Mouse (Mus musculus) hindbrain, embryonic 13.5 days (tissue): ENCODE data around the gene Arhgef3. TPM values are rescaled to one million over a fixed set of nuclear protein-coding genes. Genes with fewer than 3 reads are reported as not detected.

Experiments
- ATAC-seq: fragments of 200-750 bp; cut with Nextera tagmentation; 2 replicates; pipeline ENCODE4 v1.8.0; 2017; ENCODE audit warnings: moderate TSS enrichment; ENCODE audit not compliant: low FRiP score
- H3K27ac ChIP-seq: fragments of 300-500 bp; sonication (generic); 2 replicates; pipeline ENCODE4 v1.5.1; 2015; ENCODE audit warnings: inconsistent platforms, mild to moderate bottlenecking, moderate library complexity
- H3K27me3 ChIP-seq: fragments of 300-500 bp; sonication (generic); 2 replicates; pipeline ENCODE4 v1.6.1; 2015; ENCODE audit warnings: mild to moderate bottlenecking, inconsistent platforms
- H3K36me3 ChIP-seq: fragments of 300-500 bp; sonication (generic); 2 replicates; pipeline ENCODE4 v1.6.1; 2015; ENCODE audit warnings: mild to moderate bottlenecking, inconsistent platforms
- H3K4me1 ChIP-seq: fragments of 300-500 bp; sonication (generic); replicated peaks from 2 replicates; pipeline ENCODE4 v1.6.1; 2015; ENCODE audit warnings: inconsistent platforms
- H3K4me2 ChIP-seq: fragments of 300-500 bp; sonication (generic); 2 replicates; pipeline ENCODE4 v1.6.1; 2015; ENCODE audit warnings: inconsistent platforms, mild to moderate bottlenecking, moderate library complexity
- H3K4me3 ChIP-seq: fragments of 300-500 bp; sonication (generic); 2 replicates; pipeline ENCODE4 v1.5.1; 2015; ENCODE audit warnings: mild to moderate bottlenecking, inconsistent platforms
- H3K9ac ChIP-seq: fragments of 300-500 bp; sonication (generic); 2 replicates; pipeline ENCODE4 v1.6.1; 2015; ENCODE audit warnings: mild to moderate bottlenecking, inconsistent platforms
- H3K9me3 ChIP-seq: fragments of 300-500 bp; sonication (generic); 2 replicates; pipeline ENCODE4 v1.6.1; 2016; ENCODE audit warnings: inconsistent platforms
- WGBS: fragments of 180-500 bp; shearing (Covaris S2); methylation state at CpG from one replicate; pipeline ENCODE4 v1.1.7; 2015; 5-methylcytosine and 5-hydroxymethylcytosine counted together
- polyA plus RNA-seq: library from polyadenylated mRNA; unstranded; fragments of >200 nt; fragmentation: Nextera tagmentation; extraction: Ambion mirVana; gene quantifications from 2 replicates; pipeline ENCODE4 v1.2.1, GENCODE M21; 2015

Arhgef3 gene
- polyA plus RNA-seq, 1 experiment from 2014 or later, result 6.2 TPM

DNA sequence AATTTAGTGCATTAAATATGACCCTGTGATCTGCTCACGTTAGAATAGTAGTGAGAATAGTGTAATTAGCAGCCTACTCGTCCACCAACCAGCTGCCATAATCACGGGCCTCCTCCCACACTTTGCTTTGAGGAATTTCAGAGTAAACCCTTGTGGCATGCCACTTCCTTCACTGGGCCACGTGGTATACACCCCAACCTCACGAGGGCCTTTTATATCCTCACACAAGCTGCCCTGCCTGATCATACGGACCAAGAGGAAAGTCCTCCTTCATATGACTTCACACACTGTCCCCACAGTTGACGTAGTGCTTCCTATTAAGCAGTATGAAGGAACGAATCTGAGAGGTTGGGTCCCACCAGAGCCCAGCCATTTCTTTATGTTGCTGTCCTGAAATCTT lies 202.4 kb downstream of the Arhgef3 start:
- Histone ChIP-seq H3K4me3 (no peak overlapping the region), H3K9me3 (no peaks in the 10 kb centered on the region), H3K9ac (no peak overlapping the region), H3K27ac (no peak overlapping the region), H3K4me2 (no peak overlapping the region), H3K27me3 (no peaks in the 10 kb centered on the region), H3K36me3 (no peaks in the 10 kb centered on the region), H3K4me1 (no peaks in the 10 kb centered on the region)
- WGBS, result 87% methylated on average over 8 of the region's 8 CpGs
- no peak for ATAC-seq

DNA sequence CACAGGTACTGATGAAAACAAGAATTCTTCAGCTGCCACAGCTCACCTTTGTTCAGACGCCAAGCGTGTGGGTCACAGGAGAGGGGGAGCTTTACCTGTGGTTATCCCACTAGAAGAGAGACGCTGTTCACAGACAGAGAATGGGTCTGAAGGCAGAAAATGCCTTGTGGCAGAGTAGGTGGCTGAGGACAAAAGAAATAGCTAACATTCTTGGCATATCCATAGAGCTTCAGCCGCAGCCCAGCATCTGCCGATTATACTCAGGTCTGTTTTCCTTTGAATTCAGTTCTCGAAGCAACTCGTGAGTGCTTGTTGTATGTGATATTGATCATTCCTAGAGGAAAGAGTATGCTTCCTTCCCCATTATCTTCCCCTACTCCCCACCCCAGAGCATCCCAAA lies 204.7 kb downstream of the Arhgef3 start:
- H3K4me2 ChIP-seq, result no peak overlapping the region
- H3K4me3 ChIP-seq, result no peak overlapping the region
- H3K4me1 ChIP-seq, result no peaks in the 10 kb centered on the region
- no peaks in the 10 kb centered on the region for H3K9me3 ChIP-seq
- no peak for ATAC-seq
- no peaks in the 10 kb centered on the region for H3K36me3 ChIP-seq
- no peaks in the 10 kb centered on the region for H3K27me3 ChIP-seq
- H3K27ac ChIP-seq, result no peak overlapping the region
- 68% methylated on average over 7 of the region's 7 CpGs for WGBS
- no peak overlapping the region for H3K9ac ChIP-seq

DNA sequence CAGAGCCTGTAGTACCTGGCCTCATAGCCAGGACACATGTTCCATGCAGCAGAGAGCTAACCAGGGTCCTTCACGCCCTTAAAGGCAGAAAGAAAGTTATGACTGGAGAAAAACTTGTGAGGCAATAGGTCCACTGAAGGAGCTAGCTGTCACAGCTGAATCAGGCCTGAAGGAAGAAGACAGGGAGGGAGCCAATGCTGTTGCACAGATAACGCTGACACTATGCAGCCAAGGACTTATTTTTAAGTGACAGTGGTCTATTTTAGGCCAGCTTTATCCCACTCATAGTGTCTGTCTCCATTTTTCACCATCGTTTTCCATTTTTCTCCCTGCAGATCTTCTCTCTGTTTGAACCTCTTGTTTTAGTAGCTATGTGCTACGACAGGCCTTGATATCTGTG lies 207.3 kb downstream of the Arhgef3 start:
- Histone ChIP-seq H3K9me3 (no peaks in the 10 kb centered on the region), H3K4me2 (no peak overlapping the region), H3K4me3 (no peak overlapping the region), H3K27me3 (no peaks in the 10 kb centered on the region), H3K27ac (no peak overlapping the region), H3K36me3 (no peaks in the 10 kb centered on the region), H3K9ac (no peak overlapping the region), H3K4me1 (no peaks in the 10 kb centered on the region)
- no peak for ATAC-seq
- WGBS, result 89% methylated on average over 4 of the region's 4 CpGs

DNA sequence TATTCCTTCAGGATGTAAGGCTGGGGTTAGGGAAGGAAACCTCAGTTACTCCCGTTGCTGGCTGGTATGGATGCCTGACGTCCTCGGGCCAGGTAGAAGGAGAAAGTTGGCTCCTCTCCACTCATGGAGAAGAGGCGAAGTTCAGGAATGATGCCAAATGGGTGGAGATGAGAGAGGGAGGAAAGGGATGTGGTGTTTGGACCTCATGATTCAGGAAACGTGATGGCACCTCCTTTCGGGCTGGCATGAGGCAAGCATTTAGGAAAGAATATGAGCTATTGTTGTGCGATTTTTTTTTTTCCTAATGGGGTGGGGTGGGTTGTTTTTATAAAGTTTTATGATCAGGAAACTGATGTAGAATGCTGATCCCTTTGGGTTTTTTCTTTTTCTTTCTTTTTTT lies 210.0 kb downstream of the Arhgef3 start:
- Histone ChIP-seq H3K9me3 (no peaks in the 10 kb centered on the region), H3K27ac (no peak overlapping the region), H3K27me3 (no peaks in the 10 kb centered on the region), H3K9ac (no peak overlapping the region), H3K4me1 (no peaks in the 10 kb centered on the region), H3K4me2 (no peak overlapping the region), H3K36me3 (no peaks in the 10 kb centered on the region), H3K4me3 (no peak overlapping the region)
- 92% methylated on average over 7 of the region's 7 CpGs for WGBS
- ATAC-seq, result no peak

DNA sequence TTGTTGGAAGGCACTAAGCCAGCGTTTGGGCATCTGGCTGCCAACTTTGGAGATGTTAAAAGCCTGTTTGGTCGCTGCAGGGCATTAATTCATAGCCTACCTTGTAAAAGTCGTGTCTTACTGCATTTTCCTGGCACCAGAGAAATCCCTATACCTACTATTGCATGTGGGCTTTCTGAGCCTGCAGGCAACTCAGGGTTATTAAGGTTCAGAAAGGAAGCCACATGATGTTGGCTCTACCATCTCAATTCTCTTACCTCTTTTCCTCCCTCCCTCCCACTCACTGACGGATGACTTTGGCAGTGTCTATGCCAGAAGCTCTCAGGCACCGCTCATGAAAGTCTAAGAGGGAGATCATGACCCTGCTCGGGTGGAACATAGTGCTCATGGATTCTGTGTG lies 210.8 kb downstream of the Arhgef3 start:
- ATAC-seq, result no peak
- Histone ChIP-seq H3K9ac (no peak overlapping the region), H3K4me1 (no peaks in the 10 kb centered on the region), H3K27me3 (no peaks in the 10 kb centered on the region), H3K4me2 (no peak overlapping the region), H3K4me3 (no peak overlapping the region), H3K9me3 (no peaks in the 10 kb centered on the region), H3K36me3 (no peaks in the 10 kb centered on the region), H3K27ac (no peak overlapping the region)
- WGBS, result 88% methylated on average over 6 of the region's 6 CpGs

DNA sequence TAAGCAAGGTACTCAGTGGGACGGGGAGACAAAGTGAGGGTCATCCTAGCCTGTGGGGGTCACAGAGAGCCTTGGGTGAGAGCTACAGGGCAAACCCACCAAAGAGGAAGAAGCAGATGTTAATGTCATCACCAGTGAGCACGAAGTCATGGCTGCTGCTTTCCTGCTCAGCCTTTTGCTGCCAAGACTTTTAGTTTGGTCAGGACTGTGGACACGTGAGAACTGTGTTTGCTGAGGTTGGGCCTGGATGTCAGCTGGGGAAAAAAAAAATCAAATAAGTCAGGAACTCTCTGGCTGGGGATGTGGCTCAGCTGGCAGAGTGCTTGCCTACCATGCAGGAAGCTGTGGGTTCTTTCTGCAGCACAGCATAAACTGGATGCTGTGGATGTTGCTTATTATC lies 213.2 kb downstream of the Arhgef3 start:
- no peak for ATAC-seq
- Histone ChIP-seq H3K36me3 (no peaks in the 10 kb centered on the region), H3K9ac (no peak overlapping the region), H3K4me3 (no peak overlapping the region), H3K27ac (no peak overlapping the region), H3K27me3 (no peaks in the 10 kb centered on the region), H3K4me2 (no peak overlapping the region), H3K9me3 (no peaks in the 10 kb centered on the region), H3K4me1 (0 out of 2 replicates have a peak, but pooled peaks cover 5% of the 10 kb centered on the region)
- 77% methylated on average over 3 of the region's 3 CpGs for WGBS

DNA sequence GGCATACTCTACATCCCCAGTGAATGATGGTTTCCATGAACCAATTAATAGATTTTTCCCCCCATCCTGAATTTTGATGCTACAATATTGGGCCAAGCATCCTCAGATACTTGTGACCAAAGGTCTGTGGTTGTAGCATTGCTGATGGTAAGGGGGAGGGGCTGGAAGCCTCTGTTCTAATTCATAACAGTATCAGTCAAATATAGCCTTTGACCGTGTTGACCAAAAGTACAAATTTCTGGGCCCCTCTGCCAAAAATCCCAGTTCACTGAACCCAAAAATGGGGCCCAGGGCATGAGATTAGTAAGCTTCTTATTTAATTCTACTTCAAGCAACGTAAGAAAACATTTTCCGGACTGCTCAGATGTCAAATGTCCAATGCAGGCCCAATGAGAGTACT lies 214.3 kb downstream of the Arhgef3 start:
- Histone ChIP-seq H3K9me3 (no peaks in the 10 kb centered on the region), H3K36me3 (no peaks in the 10 kb centered on the region), H3K27ac (no peak overlapping the region), H3K4me3 (no peak overlapping the region), H3K4me1 (0 out of 2 replicates have a peak, but pooled peaks cover 5% of the 10 kb centered on the region), H3K4me2 (no peak overlapping the region), H3K9ac (no peak overlapping the region), H3K27me3 (peaks cover 5% of the 10 kb centered on the region)
- WGBS, result 87% methylated on average over 3 of the region's 3 CpGs
- no peak for ATAC-seq

DNA sequence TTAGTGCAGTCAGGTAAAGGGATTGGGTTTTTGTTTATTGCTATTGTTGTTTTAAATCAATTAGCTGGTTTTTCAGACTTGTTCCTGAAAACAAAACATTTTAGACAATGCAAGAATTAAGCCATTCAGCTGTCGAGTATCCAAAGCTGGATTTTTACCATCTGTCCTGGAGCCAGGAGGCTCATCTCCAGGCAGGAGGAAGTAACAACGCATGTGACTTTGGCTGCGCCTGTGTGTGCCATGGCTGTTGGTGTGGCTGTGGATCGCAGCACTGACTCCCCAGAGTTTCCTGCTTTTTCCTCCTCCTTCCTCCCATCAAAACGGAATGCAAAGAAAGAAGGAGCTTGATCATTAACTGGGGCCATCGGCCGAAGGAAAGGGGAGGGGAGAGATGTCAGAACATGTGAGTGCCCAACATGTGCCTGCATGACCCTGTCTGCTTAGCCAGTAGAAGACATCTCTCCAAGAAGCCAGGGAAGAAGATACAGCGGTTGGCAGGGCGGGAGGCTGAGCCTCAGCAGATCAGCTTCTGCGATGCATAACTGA lies 216.9 kb downstream of the Arhgef3 start:
- H3K4me2 ChIP-seq, result no peak overlapping the region
- no peak overlapping the region for H3K9ac ChIP-seq
- 55% methylated on average over 10 of the region's 10 CpGs for WGBS
- no peaks in the 10 kb centered on the region for H3K36me3 ChIP-seq
- H3K9me3 ChIP-seq, result no peaks in the 10 kb centered on the region
- H3K27ac ChIP-seq, result no peak overlapping the region
- H3K27me3 ChIP-seq, result peaks cover 28% of the 10 kb centered on the region
- no peak for ATAC-seq
- H3K4me3 ChIP-seq, result no peak overlapping the region
- H3K4me1 ChIP-seq, result peaks cover 18% of the 10 kb centered on the region

DNA sequence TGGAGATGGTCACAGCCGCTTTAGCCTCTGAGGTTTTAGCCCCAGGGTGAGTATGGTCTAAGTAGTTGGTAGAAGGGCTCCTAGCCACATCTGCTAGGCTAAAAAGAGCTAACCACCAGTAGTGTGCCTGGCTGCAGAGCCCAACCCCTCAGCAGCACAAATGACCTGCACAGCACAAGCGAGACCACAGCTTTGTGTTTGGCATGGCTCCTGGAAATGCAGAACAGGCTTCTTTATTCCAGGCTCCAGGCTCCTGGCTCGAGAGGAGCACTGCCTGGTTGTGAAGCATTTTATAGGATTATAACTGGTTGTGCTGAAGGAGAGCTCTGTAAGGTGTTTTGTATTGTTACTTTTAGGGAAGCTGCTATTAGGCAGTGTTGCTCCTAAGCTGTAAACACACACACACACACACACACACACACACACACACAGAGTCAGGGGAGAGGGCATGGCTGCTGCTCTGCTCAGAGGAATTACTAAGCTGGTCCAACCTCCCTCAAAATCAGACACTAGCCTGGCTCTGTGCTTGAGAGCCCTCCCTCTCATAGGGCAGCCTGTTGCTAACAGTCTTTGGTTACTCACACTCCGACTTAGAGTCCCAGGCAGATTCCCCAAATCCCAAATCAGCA lies 217.8 kb downstream of the Arhgef3 start:
- peaks cover 37% of the 10 kb centered on the region for H3K27me3 ChIP-seq
- no peak overlapping the region for H3K27ac ChIP-seq
- no peaks in the 10 kb centered on the region for H3K9me3 ChIP-seq
- WGBS, result 43% methylated on average over 4 of the region's 4 CpGs
- no peak overlapping the region for H3K4me3 ChIP-seq
- no peak overlapping the region for H3K9ac ChIP-seq
- peaks cover 20% of the 10 kb centered on the region for H3K4me1 ChIP-seq
- H3K36me3 ChIP-seq, result no peaks in the 10 kb centered on the region
- no peak for ATAC-seq
- no peak overlapping the region for H3K4me2 ChIP-seq

DNA sequence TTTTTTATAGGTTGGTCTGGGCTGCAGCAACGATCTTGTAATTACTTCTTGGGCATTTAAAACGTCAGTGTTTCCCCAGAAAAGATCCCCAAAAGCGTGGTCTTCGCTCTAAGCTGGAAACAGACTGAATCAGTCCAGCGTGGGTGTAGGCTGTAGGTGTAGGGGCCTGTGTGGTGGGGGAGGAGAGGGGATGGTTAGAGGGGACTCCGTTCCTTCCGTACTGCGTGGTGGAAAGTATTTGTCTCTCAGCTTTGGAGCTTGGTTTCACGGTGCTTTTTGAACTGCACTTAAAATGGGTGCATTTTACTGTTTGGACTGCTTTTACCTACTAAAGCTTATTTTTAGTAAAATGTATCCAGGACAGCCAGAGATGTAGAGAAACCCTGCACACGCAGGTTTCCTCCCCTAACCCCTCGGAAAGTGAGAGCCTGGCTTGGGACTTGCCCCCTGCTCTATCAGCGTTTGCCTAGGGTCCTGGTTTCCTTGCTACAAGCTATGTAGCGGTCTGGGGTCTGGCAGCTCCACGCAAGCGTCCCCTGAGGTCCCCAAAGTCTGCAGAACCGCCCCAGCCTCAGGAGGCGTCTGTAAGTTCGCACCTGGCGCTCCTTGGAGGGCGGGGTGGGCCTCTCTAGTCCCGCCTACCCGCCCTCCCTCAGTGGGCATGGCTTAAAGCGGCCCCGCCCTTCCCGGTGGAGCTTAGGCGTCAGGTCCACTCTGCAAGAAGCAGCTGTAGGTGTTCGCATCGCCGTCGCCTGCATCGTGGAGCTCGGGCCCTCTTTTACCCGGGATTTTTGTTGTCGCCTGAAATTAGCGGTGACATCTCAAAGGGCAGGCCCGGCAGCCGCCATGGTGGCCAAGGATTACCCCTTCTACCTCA lies 220.9 kb downstream of the Arhgef3 start:
- no peaks in the 10 kb centered on the region for H3K9me3 ChIP-seq
- 3% methylated on average over 37 of the region's 37 CpGs for WGBS
- peak overlapping the region; percentile 58 for H3K4me3 ChIP-seq
- H3K27ac ChIP-seq, result no peak overlapping the region
- no peaks in the 10 kb centered on the region for H3K36me3 ChIP-seq
- peak overlapping the region; percentile 92 for H3K4me2 ChIP-seq
- ATAC-seq, result peak; percentile 90
- H3K27me3 ChIP-seq, result peaks cover 42% of the 10 kb centered on the region
- peak overlapping the region; percentile 74 for H3K9ac ChIP-seq
- peaks cover 20% of the 10 kb centered on the region for H3K4me1 ChIP-seq

DNA sequence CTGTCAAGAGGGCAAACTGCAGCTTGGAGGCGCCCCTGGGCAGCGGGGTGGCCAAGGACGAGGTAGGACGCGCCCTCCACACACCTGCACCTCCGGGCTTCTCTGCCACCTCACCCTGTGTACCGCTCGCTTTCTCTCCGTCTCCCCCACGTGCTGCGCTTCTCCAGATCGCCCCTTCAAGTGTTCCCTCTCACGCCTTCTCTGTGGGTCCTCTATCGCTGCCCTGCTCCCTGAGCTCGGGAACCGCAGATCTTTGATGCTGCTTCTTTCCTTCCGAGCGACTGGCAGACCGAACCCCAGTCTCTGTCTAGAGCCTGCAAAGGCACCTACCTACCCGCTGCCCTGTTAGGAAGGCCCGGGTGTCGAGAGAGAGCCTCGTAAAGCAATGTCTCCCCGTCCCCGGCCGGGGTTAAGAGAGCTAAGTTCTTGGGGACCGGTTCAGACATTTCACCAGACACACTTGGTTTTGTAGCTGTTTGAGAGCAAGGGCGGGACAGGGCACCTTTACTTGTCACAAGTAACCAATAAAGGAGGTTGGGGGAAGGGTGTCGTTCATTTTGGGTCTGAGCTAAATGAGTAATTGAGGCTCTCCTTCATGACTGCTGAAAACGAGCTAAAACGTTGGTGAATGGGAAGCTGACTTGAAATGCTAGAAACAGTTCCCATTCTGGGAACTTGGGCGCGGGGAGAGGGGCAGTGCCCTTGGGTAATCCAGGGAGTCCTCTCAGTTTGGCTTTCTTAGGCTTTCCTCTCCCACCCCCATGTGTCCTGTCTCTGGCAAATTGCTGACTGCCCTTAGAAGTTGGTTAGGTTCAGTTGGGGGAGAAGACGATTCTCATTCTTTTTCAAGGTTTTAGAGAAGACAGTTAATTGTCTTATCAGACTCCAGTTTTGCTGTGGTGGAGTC lies 221.8 kb downstream of the Arhgef3 start:
- 4% methylated on average over 34 of the region's 34 CpGs for WGBS
- Histone ChIP-seq H3K9me3 (no peaks in the 10 kb centered on the region), H3K9ac (peak overlapping the region; percentile 74), H3K27ac (no peak overlapping the region), H3K27me3 (peaks cover 42% of the 10 kb centered on the region), H3K4me3 (peak overlapping the region; percentile 58), H3K36me3 (no peaks in the 10 kb centered on the region), H3K4me2 (peak overlapping the region; percentile 92), H3K4me1 (peaks cover 20% of the 10 kb centered on the region)
- peak; percentile 71; the same call in 1 of the 2 replicates for ATAC-seq

DNA sequence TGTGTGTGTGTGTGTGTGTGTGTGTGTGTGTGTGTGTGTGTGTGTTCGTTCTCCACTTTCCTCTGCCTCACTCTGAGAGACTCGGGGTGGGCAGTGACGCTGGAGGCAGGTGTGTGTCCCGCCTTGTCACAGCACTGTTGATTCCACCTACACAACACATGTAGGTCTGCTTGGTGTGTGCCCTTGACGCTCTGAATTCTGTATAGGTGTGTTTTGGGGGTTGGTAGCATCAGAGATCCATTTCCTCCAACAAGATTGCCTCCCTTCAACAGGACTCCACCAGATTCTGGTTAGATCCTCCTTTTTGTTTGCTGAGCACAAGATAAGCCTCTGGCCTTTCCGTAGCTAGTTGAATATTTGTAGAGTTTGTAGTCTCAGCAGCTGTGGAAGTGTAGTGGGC lies 222.5 kb downstream of the Arhgef3 start:
- Histone ChIP-seq H3K4me1 (peaks cover 19% of the 10 kb centered on the region), H3K36me3 (no peaks in the 10 kb centered on the region), H3K4me3 (peak overlapping the region; percentile 58), H3K27ac (no peak overlapping the region), H3K9me3 (no peaks in the 10 kb centered on the region), H3K9ac (no peak overlapping the region), H3K27me3 (peaks cover 42% of the 10 kb centered on the region), H3K4me2 (peak overlapping the region; percentile 92)
- ATAC-seq, result no peak
- WGBS, result 66% methylated on average over 6 of the region's 6 CpGs
